Mouse (Mus musculus) limb, embryonic 10.5 days (tissue): ENCODE data around the gene Hdgfl2. TPM values are rescaled to one million over a fixed set of nuclear protein-coding genes. Genes with fewer than 3 reads are reported as not detected.

Experiments
- DNase-seq: peaks from one replicate; pipeline ENCODE4 v3.0.0-alpha.2; 2017; ENCODE audit warnings: low spot score
- H3K27ac ChIP-seq: fragments of 300-500 bp; sonication (generic); 2 replicates; pipeline ENCODE4 v1.5.1; 2016; ENCODE audit warnings: mild to moderate bottlenecking
- H3K27me3 ChIP-seq: fragments of 300-500 bp; sonication (generic); 2 replicates; pipeline ENCODE4 v1.6.1; 2016; ENCODE audit warnings: low read depth, mild to moderate bottlenecking; ENCODE audit not compliant: poor library complexity, severe bottlenecking
- H3K36me3 ChIP-seq: fragments of 300-500 bp; sonication (generic); 2 replicates; pipeline ENCODE4 v1.6.1; 2016; ENCODE audit warnings: mild to moderate bottlenecking, moderate library complexity
- H3K4me1 ChIP-seq: fragments of 300-500 bp; sonication (generic); 2 replicates; pipeline ENCODE4 v1.6.1; 2016
- H3K4me3 ChIP-seq: fragments of 300-500 bp; sonication (generic); 2 replicates; pipeline ENCODE4 v1.5.1; 2016; ENCODE audit warnings: mild to moderate bottlenecking, moderate library complexity
- H3K9me3 ChIP-seq: fragments of 300-500 bp; sonication (generic); replicated peaks from 2 replicates; pipeline ENCODE4 v1.6.1; 2016; ENCODE audit warnings: mild to moderate bottlenecking
- WGBS: fragments of 180-500 bp; shearing (Covaris S2); methylation state at CpG from one replicate; pipeline ENCODE4 v1.1.7; 2016; 5-methylcytosine and 5-hydroxymethylcytosine counted together
- polyA plus RNA-seq: library from polyadenylated mRNA; unstranded; fragments of >200 nt; fragmentation: Nextera tagmentation; extraction: Ambion mirVana; gene quantifications from 2 replicates; pipeline ENCODE4 v1.2.1, GENCODE M21; 2016

Gene Hdgfl2
- polyA plus RNA-seq, 1 experiment from 2014 or later, result 205 TPM

DNA sequence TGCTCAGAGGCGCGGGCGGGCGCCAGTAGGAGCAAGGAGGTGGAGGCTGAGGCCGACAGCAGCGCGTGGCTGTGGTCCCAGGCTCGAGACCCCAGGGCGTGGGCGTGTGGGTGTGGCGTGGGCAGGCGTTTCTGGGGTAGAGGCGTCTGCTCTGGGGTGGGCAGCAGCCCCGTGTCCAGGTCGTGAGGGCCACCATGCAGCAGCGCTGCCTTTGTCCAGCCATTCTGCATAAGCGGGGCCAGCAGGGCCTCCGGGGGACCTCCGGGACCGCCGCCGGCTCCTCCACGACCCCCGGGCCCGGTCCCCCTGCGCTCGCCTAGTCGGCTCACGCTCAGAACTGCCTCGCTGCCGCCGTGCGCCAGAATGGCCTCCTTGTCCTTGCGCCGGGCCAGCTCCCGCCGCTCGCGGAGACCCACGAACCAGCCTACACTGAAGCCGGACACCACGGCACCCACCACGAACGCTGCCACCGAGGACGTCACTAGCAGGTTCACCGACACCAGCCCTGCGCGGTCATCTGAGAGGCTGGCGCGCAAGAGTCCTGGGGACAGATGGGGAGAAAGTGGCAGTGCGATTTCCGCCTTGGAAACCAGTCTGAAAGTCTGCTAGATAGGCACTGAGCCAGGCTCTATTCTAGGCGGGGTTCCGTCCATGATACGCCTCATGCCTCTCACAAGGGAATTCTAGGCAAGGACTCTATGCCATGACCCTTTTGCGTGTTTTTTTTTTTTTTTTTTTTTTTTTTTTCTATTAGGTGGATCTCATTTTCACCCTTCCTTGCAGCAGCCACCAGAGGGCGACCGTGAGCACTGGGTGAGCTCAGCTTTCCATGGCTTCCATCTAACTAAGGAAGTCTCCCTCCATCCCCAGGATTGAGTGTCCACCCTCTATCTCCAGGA lies 45.2 kb downstream of the Hdgfl2 start:
- H3K4me3 ChIP-seq, result peak overlapping the region; percentile 51
- H3K27ac ChIP-seq, result peak overlapping the region; percentile 76
- H3K36me3 ChIP-seq, result 0 out of 2 replicates have a peak, but pooled peaks cover 4% of the 10 kb centered on the region
- peaks cover 9% of the 10 kb centered on the region for H3K9me3 ChIP-seq
- peaks cover 71% of the 10 kb centered on the region for H3K27me3 ChIP-seq
- DNase-seq, result peak; percentile 85
- WGBS, result 9% methylated on average over 59 of the region's 59 CpGs
- peaks cover 24% of the 10 kb centered on the region for H3K4me1 ChIP-seq

DNA sequence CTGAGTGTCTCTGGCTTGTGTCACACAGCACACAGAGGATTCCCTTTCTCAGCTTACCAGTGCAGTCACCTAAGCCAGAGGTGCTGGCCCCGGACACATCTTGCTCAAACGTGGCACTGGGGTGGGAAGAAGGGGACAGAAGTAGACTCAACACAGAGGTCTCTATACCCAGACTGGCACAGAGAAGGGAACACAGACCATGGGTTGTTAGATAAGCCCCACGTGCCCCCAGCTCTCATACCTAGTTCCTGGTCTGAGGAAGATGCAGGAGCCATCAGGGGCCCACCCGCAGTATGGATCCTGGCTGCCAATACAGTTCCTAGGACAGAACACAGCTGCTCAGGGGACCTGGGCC lies 45.8 kb downstream of the Hdgfl2 start:
- peaks cover 18% of the 10 kb centered on the region for H3K4me1 ChIP-seq
- H3K27me3 ChIP-seq, result peaks cover 65% of the 10 kb centered on the region
- 0 out of 2 replicates have a peak, but pooled peaks cover 4% of the 10 kb centered on the region for H3K36me3 ChIP-seq
- WGBS, result 83% methylated on average over 4 of the region's 4 CpGs
- no peak overlapping the region for H3K27ac ChIP-seq
- H3K9me3 ChIP-seq, result peaks cover 9% of the 10 kb centered on the region
- H3K4me3 ChIP-seq, result no peak overlapping the region
- no peak for DNase-seq

DNA sequence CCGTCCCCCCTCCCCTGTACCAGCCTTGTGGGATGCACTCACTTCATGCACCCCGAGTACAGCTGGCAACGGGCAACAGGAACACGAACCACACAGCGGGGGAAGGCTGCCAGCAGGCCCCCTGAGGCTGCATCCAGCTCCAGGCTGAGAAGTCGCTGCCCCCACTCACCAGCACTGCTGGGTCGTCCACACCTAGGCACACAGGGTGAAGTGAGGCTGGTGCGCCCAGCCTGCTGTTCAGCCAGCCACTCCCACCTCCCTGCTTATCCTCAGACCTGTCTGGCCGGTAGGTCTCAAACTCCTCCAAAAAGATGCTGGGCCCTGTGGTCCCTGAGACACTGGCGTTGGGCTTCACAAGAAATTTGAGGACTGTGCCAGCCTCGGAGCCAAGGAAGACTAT lies 46.7 kb downstream of the Hdgfl2 start:
- 0 out of 2 replicates have a peak, but pooled peaks cover 4% of the 10 kb centered on the region for H3K36me3 ChIP-seq
- H3K4me3 ChIP-seq, result no peak overlapping the region
- H3K27me3 ChIP-seq, result peaks cover 56% of the 10 kb centered on the region
- H3K27ac ChIP-seq, result no peak overlapping the region
- DNase-seq, result no peak
- H3K4me1 ChIP-seq, result peaks cover 11% of the 10 kb centered on the region
- H3K9me3 ChIP-seq, result peaks cover 9% of the 10 kb centered on the region
- 72% methylated on average over 11 of the region's 11 CpGs for WGBS

DNA sequence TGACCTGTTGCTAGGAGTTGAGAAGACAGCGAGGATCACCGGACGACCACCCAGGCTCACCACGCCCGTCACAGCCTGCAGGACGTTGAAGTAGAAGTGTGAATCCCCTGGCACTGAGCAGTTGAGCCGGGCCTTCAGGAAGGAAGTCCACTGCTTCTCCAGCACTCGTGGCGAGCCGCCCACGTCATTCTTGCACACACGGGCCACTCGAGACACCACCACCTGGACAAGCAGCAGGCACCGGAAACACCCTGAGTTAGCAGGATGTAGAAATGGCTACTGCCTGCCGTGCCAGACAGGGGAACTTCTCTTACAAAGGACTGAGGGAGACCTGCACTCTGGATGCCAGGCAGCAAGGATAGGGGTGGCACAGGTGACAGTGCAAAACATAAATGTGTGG lies 48.8 kb downstream of the Hdgfl2 start:
- 0 out of 2 replicates have a peak, but pooled peaks cover 2% of the 10 kb centered on the region for H3K36me3 ChIP-seq
- no peak for DNase-seq
- 87% methylated on average over 15 of the region's 15 CpGs for WGBS
- no peak overlapping the region for H3K4me3 ChIP-seq
- H3K9me3 ChIP-seq, result no peaks in the 10 kb centered on the region; the same call in 1 of the 2 replicates
- H3K27ac ChIP-seq, result no peak overlapping the region
- H3K4me1 ChIP-seq, result peaks cover 17% of the 10 kb centered on the region
- H3K27me3 ChIP-seq, result peaks cover 35% of the 10 kb centered on the region

DNA sequence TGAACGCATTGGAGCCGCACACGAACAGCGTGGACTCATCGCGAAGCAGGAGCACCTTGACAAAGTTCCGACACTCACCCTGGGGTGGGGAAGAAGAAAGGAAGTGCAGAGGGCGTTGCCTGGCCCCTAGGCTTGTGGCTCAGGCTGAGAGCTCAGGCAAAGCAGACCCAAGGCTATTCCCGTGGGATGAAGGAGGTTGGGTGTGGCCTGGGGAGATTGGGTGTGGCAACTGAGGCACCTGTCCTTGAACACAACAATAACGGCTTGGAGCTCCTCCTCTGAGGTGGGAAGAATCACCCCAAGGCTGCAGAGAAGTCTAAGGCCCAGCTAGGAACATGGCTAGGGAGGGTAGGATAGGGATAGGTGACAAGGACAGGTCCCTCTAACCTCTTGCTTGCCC lies 51.7 kb downstream of the Hdgfl2 start:
- no peak for DNase-seq
- peaks cover 20% of the 10 kb centered on the region for H3K27me3 ChIP-seq
- no peak overlapping the region for H3K4me3 ChIP-seq
- H3K27ac ChIP-seq, result no peak overlapping the region
- no peaks in the 10 kb centered on the region for H3K36me3 ChIP-seq
- 93% methylated on average over 10 of the region's 10 CpGs for WGBS
- H3K9me3 ChIP-seq, result no peaks in the 10 kb centered on the region; the same call in 1 of the 2 replicates
- H3K4me1 ChIP-seq, result peaks cover 23% of the 10 kb centered on the region

DNA sequence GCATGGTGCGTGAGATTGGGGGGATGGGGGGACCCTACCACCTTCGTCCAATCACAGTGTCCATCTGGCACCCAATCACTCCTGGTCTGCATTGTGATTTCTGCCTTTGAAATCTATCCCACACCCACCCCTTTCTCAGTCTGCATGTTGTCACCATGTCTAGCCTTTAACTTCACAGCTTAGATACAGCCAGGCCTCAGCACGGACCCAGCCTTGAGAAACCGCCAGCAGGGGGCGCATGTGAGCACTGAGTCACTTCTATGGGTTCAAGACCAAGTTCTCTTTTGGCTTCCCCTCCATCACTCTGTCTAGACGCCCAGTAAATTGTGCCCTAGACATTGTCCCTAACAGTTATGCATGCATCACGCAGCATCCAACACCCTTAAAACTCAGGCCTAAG lies 52.4 kb downstream of the Hdgfl2 start:
- Histone ChIP-seq H3K27me3 (peaks cover 21% of the 10 kb centered on the region), H3K9me3 (no peaks in the 10 kb centered on the region; the same call in 1 of the 2 replicates), H3K4me3 (no peak overlapping the region), H3K36me3 (no peaks in the 10 kb centered on the region), H3K4me1 (peaks cover 23% of the 10 kb centered on the region), H3K27ac (no peak overlapping the region)
- DNase-seq, result peak; percentile 76
- 43% methylated on average over 7 of the region's 7 CpGs for WGBS

DNA sequence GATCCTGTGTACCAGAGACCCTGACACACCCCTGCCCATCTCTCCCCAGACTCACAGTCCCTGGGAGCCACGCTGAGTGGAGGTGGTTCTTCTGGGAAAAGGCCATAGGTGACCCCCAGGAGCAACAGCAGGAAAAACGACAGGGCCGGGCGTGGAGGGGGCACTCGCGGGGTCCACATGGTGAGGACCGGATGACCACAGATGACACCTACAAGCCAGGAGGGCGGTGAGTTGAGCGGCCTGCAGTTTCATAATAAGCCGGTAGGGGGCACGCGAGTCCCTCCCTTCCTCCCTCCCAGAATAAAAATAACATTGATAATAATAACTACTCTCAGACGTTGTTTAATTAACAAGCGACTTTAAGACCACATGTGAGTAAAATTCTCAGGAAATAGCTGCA lies 53.2 kb downstream of the Hdgfl2 start:
- H3K27me3 ChIP-seq, result peaks cover 27% of the 10 kb centered on the region
- no peak overlapping the region for H3K4me3 ChIP-seq
- H3K36me3 ChIP-seq, result no peaks in the 10 kb centered on the region
- WGBS, result 5% methylated on average over 14 of the region's 14 CpGs
- DNase-seq, result peak; percentile 75
- H3K4me1 ChIP-seq, result peaks cover 28% of the 10 kb centered on the region
- no peaks in the 10 kb centered on the region; the same call in 1 of the 2 replicates for H3K9me3 ChIP-seq
- no peak overlapping the region for H3K27ac ChIP-seq

DNA sequence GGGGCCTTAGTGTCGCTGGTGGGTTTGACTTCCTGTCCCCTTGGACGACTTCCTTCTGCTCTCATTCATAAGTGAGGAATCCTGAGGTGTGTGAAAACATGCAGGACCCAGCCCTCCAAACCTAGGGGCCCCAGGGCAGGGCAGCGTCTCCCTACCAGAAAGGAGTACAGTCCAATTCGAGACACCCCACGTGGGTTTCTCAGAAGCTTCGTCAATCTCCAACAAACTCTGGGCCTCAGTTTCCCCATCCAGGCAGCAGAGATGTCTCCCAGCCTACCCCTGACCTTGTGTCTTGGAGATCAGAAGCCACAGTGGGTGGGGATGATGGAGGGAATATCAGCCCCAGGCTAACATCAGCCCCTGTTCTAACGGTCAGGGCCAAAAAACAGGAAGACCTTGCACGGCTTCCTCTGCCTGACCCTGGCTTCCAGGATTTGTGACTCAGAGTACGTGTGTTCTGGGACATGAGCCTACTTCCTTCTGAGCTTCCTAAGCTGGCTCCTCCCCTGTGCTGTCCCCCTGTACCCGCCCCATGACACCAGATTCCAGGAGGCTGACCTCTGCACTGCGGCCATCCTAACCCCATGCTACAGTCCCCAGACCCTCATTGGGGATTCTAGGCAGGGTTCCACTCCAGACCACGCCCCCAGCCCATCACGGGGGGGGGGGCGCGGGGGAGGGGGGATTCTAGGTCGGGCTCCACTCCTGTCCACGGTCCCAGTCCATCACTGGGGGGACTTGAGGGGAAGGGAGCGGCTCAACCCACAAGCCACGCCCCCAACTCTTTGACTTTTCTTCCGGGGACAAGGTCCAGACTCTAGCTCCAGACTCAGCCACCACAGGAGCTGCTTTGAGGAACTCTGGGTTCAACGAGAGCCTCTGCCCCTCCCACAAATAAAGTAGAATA lies 54.3 kb downstream of the Hdgfl2 start:
- H3K4me3 ChIP-seq, result peak overlapping the region; percentile 44
- peak; percentile 48 for DNase-seq
- 19% methylated on average over 20 of the region's 21 CpGs for WGBS
- no peaks in the 10 kb centered on the region; the same call in 1 of the 2 replicates for H3K9me3 ChIP-seq
- H3K27me3 ChIP-seq, result peaks cover 37% of the 10 kb centered on the region
- peaks cover 39% of the 10 kb centered on the region for H3K4me1 ChIP-seq
- H3K27ac ChIP-seq, result peak overlapping the region; percentile 33; the same call in 1 of the 2 replicates
- H3K36me3 ChIP-seq, result no peaks in the 10 kb centered on the region

DNA sequence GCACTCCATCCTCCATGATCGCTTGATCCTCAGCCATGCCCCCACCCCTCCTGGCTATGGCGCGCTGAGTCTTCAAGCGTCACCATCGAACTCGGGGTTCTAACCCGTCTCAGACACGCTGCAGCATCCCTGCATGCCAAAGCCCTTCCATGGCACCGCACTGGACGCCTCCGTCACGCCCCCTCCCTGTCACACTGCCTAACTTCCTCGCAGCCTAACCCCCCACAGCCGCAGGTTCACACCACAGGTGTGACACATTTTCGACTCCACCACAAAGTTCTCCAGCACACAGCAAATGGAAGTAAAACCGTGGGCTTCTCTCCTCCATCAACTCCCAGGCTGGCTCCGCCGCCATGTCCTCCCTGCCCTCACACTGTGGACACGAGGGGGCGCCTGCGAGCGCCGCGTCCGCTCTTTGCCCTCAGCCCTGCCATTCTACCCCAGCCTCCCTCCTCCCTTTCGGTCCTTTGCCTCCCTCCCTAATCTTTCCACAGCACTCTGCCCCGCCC lies 55.1 kb downstream of the Hdgfl2 start:
- Histone ChIP-seq H3K36me3 (no peaks in the 10 kb centered on the region), H3K9me3 (no peaks in the 10 kb centered on the region; the same call in 1 of the 2 replicates), H3K27me3 (peaks cover 45% of the 10 kb centered on the region), H3K27ac (peak overlapping the region; percentile 53; the same call in 1 of the 2 replicates), H3K4me3 (peak overlapping the region; percentile 44), H3K4me1 (peaks cover 43% of the 10 kb centered on the region)
- 2% methylated on average over 27 of the region's 27 CpGs for WGBS
- DNase-seq, result peak; percentile 76

DNA sequence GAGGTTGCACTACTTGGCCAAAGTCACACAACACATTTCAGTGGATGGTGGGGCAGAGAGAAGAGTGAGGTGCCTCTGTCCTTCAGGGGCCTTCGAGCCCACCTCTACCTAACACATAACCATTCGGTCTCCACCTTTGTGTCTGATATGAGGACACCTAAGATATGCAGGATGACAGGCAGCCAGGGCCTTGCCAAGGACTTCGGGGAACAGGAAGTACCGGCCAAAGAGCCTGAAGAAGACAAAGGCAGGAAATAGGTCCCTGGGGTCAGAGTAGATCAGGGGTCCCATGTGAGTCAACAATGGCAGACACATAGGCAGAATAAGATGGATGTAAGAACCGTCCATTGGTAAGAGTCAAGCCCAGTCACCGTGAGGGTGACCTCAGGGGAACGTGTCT lies 57.1 kb downstream of the Hdgfl2 start:
- Histone ChIP-seq H3K9me3 (no peaks in the 10 kb centered on the region), H3K4me1 (peaks cover 59% of the 10 kb centered on the region), H3K27ac (no peak overlapping the region), H3K27me3 (peaks cover 66% of the 10 kb centered on the region), H3K36me3 (no peaks in the 10 kb centered on the region), H3K4me3 (no peak overlapping the region)
- DNase-seq, result no peak
- 88% methylated on average over 7 of the region's 7 CpGs for WGBS

DNA sequence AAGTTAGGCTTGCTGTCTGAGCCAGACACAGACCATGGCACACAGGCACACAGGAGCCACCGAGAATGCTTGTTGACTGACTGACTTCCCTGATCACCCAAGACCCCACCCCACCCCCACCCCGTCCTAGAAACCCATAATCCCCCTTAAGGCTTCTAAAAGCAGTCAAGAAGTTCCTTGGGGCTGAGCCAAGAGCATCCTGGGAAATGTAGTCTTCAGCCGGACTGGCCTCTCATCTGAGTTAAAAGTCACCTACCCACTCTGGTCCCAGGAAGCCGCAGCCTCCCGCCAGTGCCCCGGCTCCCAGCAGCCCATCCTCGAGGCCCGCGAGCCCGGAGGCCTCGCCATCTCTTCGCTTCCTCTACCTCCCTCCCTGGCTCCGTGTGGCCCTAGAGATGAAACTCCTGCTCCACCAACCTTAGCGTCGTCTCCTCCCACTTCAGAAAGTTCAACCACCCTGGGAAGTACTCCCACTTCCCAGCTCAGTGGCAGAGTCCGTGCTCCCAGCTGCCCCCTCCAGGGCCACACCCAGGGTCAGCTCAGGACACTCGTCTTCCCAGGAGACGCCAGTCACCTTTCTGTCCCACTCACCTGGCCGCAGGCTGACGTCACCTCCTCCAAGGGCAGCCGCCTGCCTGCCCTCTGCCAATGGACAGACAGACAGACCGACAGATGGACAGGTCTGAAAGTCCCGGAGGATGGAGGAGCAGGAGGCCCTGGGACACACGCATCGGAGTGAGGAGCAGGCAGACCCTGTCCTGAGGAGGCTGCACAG lies 58.6 kb downstream of the Hdgfl2 start:
- no peaks in the 10 kb centered on the region for H3K9me3 ChIP-seq
- WGBS, result 15% methylated on average over 25 of the region's 25 CpGs
- H3K27me3 ChIP-seq, result peaks cover 80% of the 10 kb centered on the region
- peaks cover 66% of the 10 kb centered on the region for H3K4me1 ChIP-seq
- peak overlapping the region; percentile 16; the same call in 1 of the 2 replicates for H3K4me3 ChIP-seq
- no peaks in the 10 kb centered on the region for H3K36me3 ChIP-seq
- no peak for DNase-seq
- H3K27ac ChIP-seq, result no peak overlapping the region

DNA sequence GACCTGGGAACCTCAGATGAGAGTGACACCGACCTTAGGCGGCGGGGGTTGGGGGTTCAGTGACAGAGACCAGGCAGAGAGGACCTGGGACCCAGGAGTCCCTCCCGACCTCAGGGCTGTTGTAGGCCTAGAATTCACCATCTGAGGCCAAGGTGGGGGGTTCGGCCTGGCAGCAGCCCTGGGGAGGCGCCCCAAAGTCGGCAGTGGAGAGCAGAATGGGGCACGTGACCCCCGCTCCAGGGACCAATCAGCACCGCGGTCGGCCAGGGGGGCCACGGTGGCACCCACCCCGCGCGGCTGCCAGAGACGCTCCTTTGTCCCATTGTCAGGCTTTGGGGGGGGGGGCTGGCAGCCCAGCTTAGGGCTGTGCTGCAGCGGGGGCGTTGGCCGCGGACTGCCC lies 59.9 kb downstream of the Hdgfl2 start:
- no peaks in the 10 kb centered on the region for H3K36me3 ChIP-seq

More for the DNA sequence above, 59.9 kb downstream of the Hdgfl2 start:
- peak overlapping the region; percentile 73 for H3K4me3 ChIP-seq
- WGBS, result 5% methylated on average over 21 of the region's 21 CpGs
- DNase-seq, result no peak
- peaks cover 94% of the 10 kb centered on the region for H3K27me3 ChIP-seq
- H3K9me3 ChIP-seq, result no peaks in the 10 kb centered on the region
- H3K4me1 ChIP-seq, result peaks cover 53% of the 10 kb centered on the region
- H3K27ac ChIP-seq, result peak overlapping the region; percentile 26; the same call in 1 of the 2 replicates
